Mouse (Mus musculus) embryonic stem cell, embryonic (primary cell): ENCODE measurements around the gene Gm20388.

Source experiments
- CTCF ChIA-PET, 4 experiments: fragments of 300-600 bp in 2 of 4; fragments of 350-600 bp in 2 of 4; sonication (Branson Sonifier 250); formaldehyde crosslinking; loops; one replicate each; lab custom pipeline; 2022; ENCODE audit warnings: inconsistent platforms in 2 of 4; lab: Charles Lee
- POLR2A ChIA-PET, 4 experiments: fragments of 300-600 bp in 2 of 4; fragments of 350-600 bp in 2 of 4; sonication (Branson Sonifier 250); formaldehyde crosslinking; loops; one replicate each; lab custom pipeline; 2022; ENCODE audit warnings: antibody characterized with exemption in 4 of 4, inconsistent platforms in 1 of 4; lab: Charles Lee

The Gm20388 gene

GRCm38 (mm10) chr8:123684806-123685205 is 3774.2 kb downstream of the Gm20388 start:
- ChIA-PET POLR2A (no interaction called here), CTCF (no interaction called here)

- ChIA-PET POLR2A (no interaction called here), CTCF (no interaction called here)
Measured at GRCm38 (mm10) chr8:123685477-123685876, 3774.8 kb downstream of the Gm20388 start.

- POLR2A ChIA-PET: interaction anchor here in 2 of 4 experiments (0.8 to 1.3 kb wide), 3 partner anchors 13 to 27 kb away, joined by 3 read pairs; no protein-coding TSS in a partner anchor
- CTCF ChIA-PET: interaction anchor here in 2 of 4 experiments (0.6 to 1.6 kb wide), 6 partner anchors 13 to 148 kb away, joined by 3 to 5 read pairs (median 3); partner anchors contain the start of gene Rhou (in 2 of the 2)
Measured at GRCm38 (mm10) chr8:123687826-123688225, 3777.2 kb downstream of the Gm20388 start.

GRCm38 (mm10) chr8:123692165-123692962 is 3781.7 kb downstream of the Gm20388 start:
- CTCF ChIA-PET: interaction anchor here in 1 of 4 experiments (0.5 kb wide), 1 partner anchor 758 kb away, joined by 6 read pairs; no protein-coding TSS in a partner anchor

GRCm38 (mm10) chr8:123696167-123696566 is 3785.5 kb downstream of the Gm20388 start:
- POLR2A ChIA-PET: interaction anchor here in 1 of 4 experiments (1.3 to 2.3 kb wide), 2 partner anchors 13 to 24 kb away, joined by 3 to 7 read pairs; no protein-coding TSS in a partner anchor
- CTCF ChIA-PET: interaction anchor here in 3 of 4 experiments (0.6 to 0.8 kb wide), 3 partner anchors 68 to 1115 kb away, joined by 3 to 4 read pairs (median 4); no protein-coding TSS in a partner anchor

More at GRCm38 (mm10) chr8:123692165-123692962, 3781.7 kb downstream of the Gm20388 start:
- POLR2A ChIA-PET: interaction anchor here in 1 of 4 experiments (0.5 kb wide), 1 partner anchor 939 kb away, joined by 4 read pairs; no protein-coding TSS in a partner anchor

GRCm38 (mm10) chr8:123697329-123697728 is 3786.7 kb downstream of the Gm20388 start:
- ChIA-PET POLR2A (interaction anchor here in 1 of 4 experiments (0.6 kb wide), 1 partner anchor 46 kb away, joined by 3 read pairs; no protein-coding TSS in a partner anchor), CTCF (no interaction called here)

- ChIA-PET CTCF (interaction anchor here in 3 of 4 experiments (0.6 to 1.1 kb wide), 4 partner anchors 12 to 265 kb away, joined by 3 to 4 read pairs (median 3); no protein-coding TSS in a partner anchor), POLR2A (interaction anchor here in 2 of 4 experiments (0.7 to 1.5 kb wide), 4 partner anchors 13 to 21 kb away, joined by 3 read pairs; no protein-coding TSS in a partner anchor)
Measured at GRCm38 (mm10) chr8:123700399-123701070, 3789.9 kb downstream of the Gm20388 start.

- CTCF ChIA-PET: interaction anchor here in 2 of 4 experiments (0.6 to 1.1 kb wide), 2 partner anchors 67 to 245 kb away, joined by 3 read pairs; no protein-coding TSS in a partner anchor
- POLR2A ChIA-PET: interaction anchor here in 3 of 4 experiments (0.7 to 1.6 kb wide), 5 partner anchors 8 to 60 kb away, joined by 3 read pairs; no protein-coding TSS in a partner anchor
Measured at GRCm38 (mm10) chr8:123701952-123702587, 3791.4 kb downstream of the Gm20388 start.

GRCm38 (mm10) chr8:123705376-123705775 is 3794.7 kb downstream of the Gm20388 start:
- ChIA-PET CTCF (no interaction called here), POLR2A (no interaction called here)

GRCm38 (mm10) chr8:123707137-123707536 is 3796.5 kb downstream of the Gm20388 start:
- POLR2A ChIA-PET: interaction anchor here in 3 of 4 experiments (0.7 to 1.6 kb wide), 5 partner anchors 9 to 1191 kb away, joined by 3 to 4 read pairs (median 3); no protein-coding TSS in a partner anchor

GRCm38 (mm10) chr8:123708729-123709128 is 3798.1 kb downstream of the Gm20388 start:
- ChIA-PET CTCF (interaction anchor here in 2 of 4 experiments (0.6 kb wide), 2 partner anchors 12 to 55 kb away, joined by 3 read pairs; partner anchors contain the start of gene Rhou (in 1 of the 2)), POLR2A (interaction anchor here in 3 of 4 experiments (0.5 to 1.6 kb wide), 6 partner anchors 9 to 53 kb away, joined by 3 to 6 read pairs (median 4); no protein-coding TSS in a partner anchor)

More at GRCm38 (mm10) chr8:123707137-123707536, 3796.5 kb downstream of the Gm20388 start:
- CTCF ChIA-PET: interaction anchor here in 2 of 4 experiments (0.7 to 0.8 kb wide), 2 partner anchors 77 to 1068 kb away, joined by 3 to 6 read pairs; no protein-coding TSS in a partner anchor

- POLR2A ChIA-PET: interaction anchor here in 3 of 4 experiments (0.6 to 1.3 kb wide), 4 partner anchors 10 to 64 kb away, joined by 3 to 4 read pairs (median 3); no protein-coding TSS in a partner anchor
- CTCF ChIA-PET: interaction anchor here in 2 of 4 experiments (0.7 to 1.0 kb wide), 2 partner anchors 59 to 73 kb away, joined by 3 read pairs; no protein-coding TSS in a partner anchor
Measured at GRCm38 (mm10) chr8:123710335-123710734, 3799.7 kb downstream of the Gm20388 start.

GRCm38 (mm10) chr8:123714451-123714850 is 3803.8 kb downstream of the Gm20388 start:
- CTCF ChIA-PET: no interaction called here
- POLR2A ChIA-PET: no interaction called here

GRCm38 (mm10) chr8:123715916-123716592 is 3805.4 kb downstream of the Gm20388 start:
- ChIA-PET CTCF (interaction anchor here in 2 of 4 experiments (0.7 to 1.0 kb wide), 3 partner anchors 34 to 50 kb away, joined by 3 read pairs; no protein-coding TSS in a partner anchor), POLR2A (interaction anchor here in 2 of 4 experiments (0.6 to 6.0 kb wide), 7 partner anchors 9 to 60 kb away, joined by 3 to 55 read pairs (median 4); no protein-coding TSS in a partner anchor)

- CTCF ChIA-PET: no interaction called here
Measured at GRCm38 (mm10) chr8:123717104-123717503, 3806.5 kb downstream of the Gm20388 start.

More at GRCm38 (mm10) chr8:123717104-123717503, 3806.5 kb downstream of the Gm20388 start:
- POLR2A ChIA-PET: interaction anchor here in 1 of 4 experiments (0.6 to 6.0 kb wide), 8 partner anchors 8 to 64 kb away, joined by 3 to 55 read pairs (median 4); no protein-coding TSS in a partner anchor
